8 mouse cellular contexts compared by ENCODE assay signal in genomic region chr17:47762518-47763340, GRCm38 (mm10). TPM values are rescaled to one million over a fixed set of nuclear protein-coding genes. Genes with fewer than 3 reads are reported as not detected.
DNase-seq lines count a peak whose midpoint lies in the region; ATAC-seq and TF ChIP-seq lines count a peak whose summit lies in the region.

No protein-coding gene starts in this region.

- H3K4me2 ChIP-seq in embryonic facial prominence, embryonic 14.5 days (ENCODE audit: low read depth, low read length): no peak overlapping the region
- H3K4me2 ChIP-seq in heart, embryonic 11.5 days: 0 out of 2 replicates have a peak overlapping the region, but pooled peaks have one; percentile 14
- H3K4me2 ChIP-seq in kidney, embryonic 16.5 days (replicated peaks; ENCODE audit: low read depth, low read length): no peak overlapping the region
- no peak overlapping the region for H3K4me2 ChIP-seq in limb, embryonic 14.5 days (replicated peaks; ENCODE audit: low read depth, low read length, severe bottlenecking)
- H3K4me2 ChIP-seq in neural tube, embryonic 14.5 days (ENCODE audit: low read depth, low read length): no peak overlapping the region

- TF ChIP-seq POLR2A in limb, embryonic 14.5 days (IDR thresholded peaks at IDR 0.05; ENCODE audit: borderline replicate concordance, extremely low read depth, insufficient read depth, insufficient read length): no peak

- ATAC-seq in embryonic facial prominence, embryonic 14.5 days (ENCODE audit: low read depth): peak; percentile 90
- ATAC-seq in heart, embryonic 11.5 days (replicated peaks; ENCODE audit: insufficient number of reproducible peaks, low FRiP score, low TSS enrichment): peak; percentile 66; the same call in 1 of the 2 replicates
- peak; percentile 81 for ATAC-seq in kidney, embryonic 16.5 days (ENCODE audit: low FRiP score, low TSS enrichment)
- ATAC-seq in limb, embryonic 14.5 days (ENCODE audit: low FRiP score, low read depth): peak; percentile 67
- ATAC-seq in neural tube, embryonic 14.5 days (ENCODE audit: low read depth): peak; percentile 86; the same call in 1 of the 2 replicates

- peak overlapping the region; percentile 68 for H3K27ac ChIP-seq in embryonic facial prominence, embryonic 14.5 days (replicated peaks; ENCODE audit: low read depth, low read length)
- H3K27ac ChIP-seq in heart, embryonic 11.5 days (ENCODE audit: low read depth, low read length): peak overlapping the region; percentile 84
- H3K27ac ChIP-seq in kidney, embryonic 16.5 days (ENCODE audit: low read length): peak overlapping the region; percentile 67; the same call in 1 of the 2 replicates
- H3K27ac ChIP-seq in limb, embryonic 14.5 days (replicated peaks; ENCODE audit: low read depth, low read length): peak overlapping the region; percentile 76
- peak overlapping the region; percentile 61; the same call in 1 of the 2 replicates for H3K27ac ChIP-seq in neural tube, embryonic 14.5 days (ENCODE audit: low read depth, low read length)

- no peaks in the 10 kb centered on the region for H3K9me3 ChIP-seq in embryonic facial prominence, embryonic 14.5 days (ENCODE audit: control insufficient read depth, low read length)
- no peaks in the 10 kb centered on the region for H3K9me3 ChIP-seq in heart, embryonic 11.5 days (replicated peaks; ENCODE audit: control insufficient read depth, low read length)
- no peaks in the 10 kb centered on the region for H3K9me3 ChIP-seq in kidney, embryonic 16.5 days (ENCODE audit: low read length)
- H3K9me3 ChIP-seq in limb, embryonic 14.5 days (ENCODE audit: control insufficient read depth, low read length): no peaks in the 10 kb centered on the region
- no peaks in the 10 kb centered on the region for H3K9me3 ChIP-seq in neural tube, embryonic 14.5 days (ENCODE audit: control insufficient read depth, low read length)

- no peak overlapping the region for H3K4me3 ChIP-seq in embryonic facial prominence, embryonic 14.5 days (ENCODE audit: low read depth, low read length)
- no peak overlapping the region for H3K4me3 ChIP-seq in heart, embryonic 11.5 days (ENCODE audit: low read depth, low read length)
- H3K4me3 ChIP-seq in kidney, embryonic 16.5 days (ENCODE audit: low read length): no peak overlapping the region
- H3K4me3 ChIP-seq in limb, embryonic 14.5 days (replicated peaks; ENCODE audit: low read length): no peak overlapping the region
- no peak overlapping the region for H3K4me3 ChIP-seq in neural tube, embryonic 14.5 days (ENCODE audit: low read depth, low read length)

- peak; percentile 69 to 77 for DNase-seq in adrenal gland, adult (ENCODE audit: inconsistent age in 2 of 2, low spot score in 1 of 2)
- no peak for DNase-seq in adrenal gland, adult 18-20 months (ENCODE audit: low spot score in 2 of 2)
- peak; percentile 71 for DNase-seq in embryonic facial prominence, embryonic 14.5 days (ENCODE audit: low spot score)
- DNase-seq in limb, embryonic 14.5 days (ENCODE audit: low spot score): peak; percentile 46
- no peak for DNase-seq in thymus, postnatal 4 days

- no peaks in the 10 kb centered on the region for H3K36me3 ChIP-seq in embryonic facial prominence, embryonic 14.5 days (ENCODE audit: control insufficient read depth, insufficient read depth, low read length)
- H3K36me3 ChIP-seq in heart, embryonic 11.5 days (ENCODE audit: control insufficient read depth, insufficient read depth, low read length): no peaks in the 10 kb centered on the region
- H3K36me3 ChIP-seq in kidney, embryonic 16.5 days (ENCODE audit: insufficient read depth, low read length): no peaks in the 10 kb centered on the region
- no peaks in the 10 kb centered on the region for H3K36me3 ChIP-seq in limb, embryonic 14.5 days (ENCODE audit: control insufficient read depth, insufficient read depth, low read length)
- no peaks in the 10 kb centered on the region for H3K36me3 ChIP-seq in neural tube, embryonic 14.5 days (ENCODE audit: control insufficient read depth, insufficient read depth, low read length)

- H3K27me3 ChIP-seq in embryonic facial prominence, embryonic 14.5 days (replicated peaks; ENCODE audit: control insufficient read depth, insufficient read depth, low read length): no peaks in the 10 kb centered on the region
- H3K27me3 ChIP-seq in heart, embryonic 11.5 days (ENCODE audit: control insufficient read depth, insufficient read depth, low read length): no peaks in the 10 kb centered on the region
- no peaks in the 10 kb centered on the region; the same call in 1 of the 2 replicates for H3K27me3 ChIP-seq in kidney, embryonic 16.5 days (ENCODE audit: insufficient read depth, low read length)
- H3K27me3 ChIP-seq in limb, embryonic 14.5 days (ENCODE audit: control insufficient read depth, insufficient read depth, low read length): no peaks in the 10 kb centered on the region
- H3K27me3 ChIP-seq in neural tube, embryonic 14.5 days (ENCODE audit: control insufficient read depth, insufficient read depth, low read length): no peaks in the 10 kb centered on the region

- peak overlapping the region; percentile 40; the same call in 1 of the 2 replicates for H3K9ac ChIP-seq in embryonic facial prominence, embryonic 14.5 days (ENCODE audit: low read depth, low read length)
- H3K9ac ChIP-seq in heart, embryonic 11.5 days (ENCODE audit: low read depth, low read length): peak overlapping the region; percentile 46
- H3K9ac ChIP-seq in kidney, embryonic 16.5 days (replicated peaks; ENCODE audit: low read length): no peak overlapping the region
- H3K9ac ChIP-seq in limb, embryonic 14.5 days (ENCODE audit: low read depth, low read length, severe bottlenecking): peak overlapping the region; percentile 31; the same call in 1 of the 2 replicates
- peak overlapping the region; percentile 8; the same call in 1 of the 2 replicates for H3K9ac ChIP-seq in neural tube, embryonic 14.5 days (replicated peaks; ENCODE audit: low read depth, low read length)

- H3K4me1 ChIP-seq in embryonic facial prominence, embryonic 14.5 days (ENCODE audit: control insufficient read depth, insufficient read depth, low read length): peaks cover 12% of the 10 kb centered on the region; the same call in 1 of the 2 replicates
- peaks cover 37% of the 10 kb centered on the region for H3K4me1 ChIP-seq in heart, embryonic 11.5 days (ENCODE audit: control insufficient read depth, insufficient read depth, low read length)
- peaks cover 10% of the 10 kb centered on the region; the same call in 1 of the 2 replicates for H3K4me1 ChIP-seq in kidney, embryonic 16.5 days (ENCODE audit: insufficient read depth, low read length)
- peaks cover 6% of the 10 kb centered on the region; the same call in 1 of the 2 replicates for H3K4me1 ChIP-seq in limb, embryonic 14.5 days (ENCODE audit: control insufficient read depth, insufficient read depth, low read length)
- H3K4me1 ChIP-seq in neural tube, embryonic 14.5 days (ENCODE audit: control insufficient read depth, insufficient read depth, low read length): peaks cover 5% of the 10 kb centered on the region; the same call in 1 of the 2 replicates

- WGBS in embryonic facial prominence, embryonic 14.5 days: 61% methylated on average over 12 of the region's 13 CpGs
- WGBS in heart, embryonic 11.5 days (ENCODE audit: insufficient replicate concordance): 47% methylated on average over 13 of the region's 13 CpGs
- 56% methylated on average over 13 of the region's 13 CpGs for WGBS in kidney, embryonic 16.5 days
- 71% methylated on average over 13 of the region's 13 CpGs for WGBS in limb, embryonic 14.5 days
- WGBS in neural tube, embryonic 14.5 days: 64% methylated on average over 13 of the region's 13 CpGs

RNA-seq across cellular contexts. Expression of gene Tfeb, which starts 25.9 kb away (rescaled TPM):
- total RNA-seq in adrenal gland, adult 18-20 months (2021): 10 to 100 TPM; 12.4 to 16.0 TPM
- 8.6 and 9.7 TPM in 2 replicates for polyA plus RNA-seq in embryonic facial prominence, embryonic 14.5 days (2014; fragmentation: Nextera tagmentation; extraction: Ambion mirVana)
- 16.3 and 17.0 TPM in 2 replicates for polyA plus RNA-seq in heart, embryonic 11.5 days (2014; fragmentation: Nextera tagmentation; extraction: Ambion mirVana)
- 18.1 and 19.6 TPM in 2 replicates for polyA plus RNA-seq in kidney, embryonic 16.5 days (2015; fragmentation: Nextera tagmentation; extraction: Ambion mirVana)
- 12.2 and 13.2 TPM in 2 replicates for polyA plus RNA-seq in limb, embryonic 14.5 days (2012; rRNA removed)
- polyA plus RNA-seq in limb, embryonic 14.5 days (2014; fragmentation: Nextera tagmentation; extraction: Ambion mirVana): 10.6 and 11.5 TPM in 2 replicates
- polyA plus RNA-seq in neural tube, embryonic 14.5 days (2014; fragmentation: Nextera tagmentation; extraction: Ambion mirVana): 1.8 and 2.1 TPM in 2 replicates

RNA-seq across cellular contexts. Expression of gene Pgc, which starts 36.1 kb away (rescaled TPM):
- total RNA-seq in adrenal gland, adult 18-20 months (2021): not detected
- 0.21 TPM in 1 of 2 replicates, not detected in the other for polyA plus RNA-seq in embryonic facial prominence, embryonic 14.5 days (2014; fragmentation: Nextera tagmentation; extraction: Ambion mirVana)
- 0.15 TPM in 1 of 2 replicates, not detected in the other for polyA plus RNA-seq in heart, embryonic 11.5 days (2014; fragmentation: Nextera tagmentation; extraction: Ambion mirVana)
- polyA plus RNA-seq in kidney, embryonic 16.5 days (2015; fragmentation: Nextera tagmentation; extraction: Ambion mirVana): 0.92 TPM in 1 of 2 replicates, not detected in the other
- polyA plus RNA-seq in limb, embryonic 14.5 days (2012; rRNA removed): 0.55 and 1.4 TPM in 2 replicates
- 0.18 and 0.23 TPM in 2 replicates for polyA plus RNA-seq in limb, embryonic 14.5 days (2014; fragmentation: Nextera tagmentation; extraction: Ambion mirVana)
- not detected in 2 replicates for polyA plus RNA-seq in neural tube, embryonic 14.5 days (2014; fragmentation: Nextera tagmentation; extraction: Ambion mirVana)

Comparison
In these comparisons a context has a peak if more than half of its experiments do, and no peak if none do; other contexts are left out.
1. DNase-seq: peak in adrenal gland, adult (2 of 2), embryonic facial prominence, embryonic 14.5 days (single experiment) and limb, embryonic 14.5 days (single experiment); none in adrenal gland, adult 18-20 months (0 of 2) and thymus, postnatal 4 days (single experiment).
2. Peak in every context shown above with its lines, with median percentiles within 50 percentile points of each other: ATAC-seq and H3K27ac ChIP-seq.